In genomic region chr12:58530306-58530705, GRCm38 (mm10) we compare ENCODE assay signal across 17 mouse cellular contexts.
"Had no signal": no experiment of that assay in that cellular context is flagged by ENCODE, and none has a peak within 500 bp of the region (broad histone marks: within the 10 kb centered on the region; RNA-seq: fewer than 3 reads in every experiment).

No protein-coding gene starts in this region.

- H3K4me3 ChIP-seq: lung, embryonic 15.5 days; midbrain, embryonic 12.5 days; neural tube, embryonic 12.5 days; stomach, embryonic 15.5 days had no signal

- H3K27me3 ChIP-seq: lung, embryonic 15.5 days; midbrain, embryonic 12.5 days; neural tube, embryonic 12.5 days; stomach, embryonic 15.5 days had no signal

- ATAC-seq: liver, postnatal 0 days; lung, postnatal 0 days; midbrain, embryonic 16.5 days had no signal

- H3K4me2 ChIP-seq: lung, embryonic 15.5 days; midbrain, embryonic 12.5 days; neural tube, embryonic 12.5 days; stomach, embryonic 15.5 days had no signal

- H3K4me1 ChIP-seq: lung, embryonic 15.5 days; midbrain, embryonic 12.5 days; neural tube, embryonic 12.5 days; stomach, embryonic 15.5 days had no signal

- H3K36me3 ChIP-seq: lung, embryonic 15.5 days; midbrain, embryonic 12.5 days; neural tube, embryonic 12.5 days; stomach, embryonic 15.5 days had no signal

- H3K9me3 ChIP-seq: lung, embryonic 15.5 days; midbrain, embryonic 12.5 days; neural tube, embryonic 12.5 days; stomach, embryonic 15.5 days had no signal

- H3K9ac ChIP-seq: liver, postnatal 0 days; lung, embryonic 15.5 days; midbrain, embryonic 12.5 days; neural tube, embryonic 12.5 days; stomach, embryonic 15.5 days had no signal

- DNase-seq: liver, postnatal 0 days; lung, adult 2 months; lung, postnatal 14 days; lung, postnatal 36 days; midbrain, embryonic 14.5 days; right cerebral cortex, postnatal 14 days; thymus, adult 2 months; thymus, postnatal 25 days; thymus, postnatal 4 days had no signal

- H3K27ac ChIP-seq: lung, embryonic 15.5 days; macrophage; midbrain, embryonic 12.5 days; neural tube, embryonic 12.5 days; stomach, embryonic 15.5 days; stomach, postnatal 0 days had no signal
